Mouse (Mus musculus) embryonic fibroblast, embryonic 13.5 days (primary cell): ENCODE measurements at regions not wholly inside any gene's neighbourhood (a gene's known extent, or its start where the extent isn't known, plus 50 kb on each side); places are given as distances from the start of the nearest gene placed in this dataset.

Source experiments
- CTCF ChIP-seq: IDR thresholded peaks from 2 replicates; pipeline ENCODE4 v1.5.1; 2011; ENCODE audit warnings: mild to moderate bottlenecking, control low read depth, low read length, moderate library complexity, borderline replicate concordance; ENCODE audit not compliant: insufficient read depth
- POLR2A ChIP-seq: IDR thresholded peaks from 2 replicates; pipeline ENCODE4 v1.6.1; 2011; ENCODE audit warnings: low read depth, mild to moderate bottlenecking, control low read depth, low read length, moderate library complexity

GRCm38 (mm10) chr2:169109044-169109443 is 153.7 kb upstream of the Zfp64 start:
- no peak for TF ChIP-seq POLR2A
- no peak for TF ChIP-seq CTCF
